Mouse (Mus musculus) right cerebral cortex, postnatal 14 days (tissue): ENCODE results near the gene Bag2.
"Not testable (repeated sequence)": the region's sequence is repeated elsewhere in the genome, so short reads cannot be mapped to it uniquely, and the experiment has no call there.

Source experiments
- DNase-seq: peaks from one replicate; pipeline ENCODE4 v3.0.0; 2022

The Bag2 gene

DNA sequence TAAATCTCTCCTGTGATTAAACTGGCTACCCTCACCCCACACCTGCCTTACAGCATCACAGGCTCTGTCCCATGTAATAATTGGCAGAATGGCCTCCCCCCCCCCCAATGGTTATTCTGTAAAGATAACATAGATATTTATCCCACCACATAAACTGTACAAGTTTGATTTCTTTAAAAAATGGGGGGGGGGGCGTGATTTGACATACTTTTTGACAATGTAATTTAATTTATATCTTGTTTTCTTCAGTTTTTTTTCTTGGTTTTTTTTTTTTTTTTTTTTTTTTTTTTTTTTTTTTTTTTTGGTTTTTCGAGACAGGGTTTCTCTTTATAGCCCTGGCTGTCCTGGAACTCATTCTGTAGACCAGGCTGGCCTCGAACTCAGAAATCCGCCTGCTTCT lies 7.9 kb downstream of the Bag2 start:
- DNase-seq, result not testable (repeated sequence)

DNA sequence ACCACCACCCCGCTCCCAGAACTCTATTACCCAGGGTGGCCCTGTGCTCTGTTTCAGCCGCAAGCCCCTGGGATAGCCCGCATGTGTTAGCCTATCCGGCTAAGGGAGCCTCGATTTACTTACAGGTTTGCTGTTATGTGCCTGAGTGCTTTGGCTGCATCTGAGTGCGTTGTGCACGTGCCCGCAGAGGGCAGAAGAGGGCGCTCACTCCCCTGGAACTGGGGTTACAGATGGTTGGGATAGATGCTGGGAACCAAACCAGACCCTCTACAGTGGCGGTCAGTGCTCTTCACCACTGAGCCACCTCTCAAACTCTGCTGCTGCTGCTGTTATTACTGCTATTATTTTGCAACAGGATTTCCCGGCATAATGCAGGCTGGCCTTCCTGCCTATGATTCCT lies 8.5 kb downstream of the Bag2 start:
- DNase-seq, result no peak

DNA sequence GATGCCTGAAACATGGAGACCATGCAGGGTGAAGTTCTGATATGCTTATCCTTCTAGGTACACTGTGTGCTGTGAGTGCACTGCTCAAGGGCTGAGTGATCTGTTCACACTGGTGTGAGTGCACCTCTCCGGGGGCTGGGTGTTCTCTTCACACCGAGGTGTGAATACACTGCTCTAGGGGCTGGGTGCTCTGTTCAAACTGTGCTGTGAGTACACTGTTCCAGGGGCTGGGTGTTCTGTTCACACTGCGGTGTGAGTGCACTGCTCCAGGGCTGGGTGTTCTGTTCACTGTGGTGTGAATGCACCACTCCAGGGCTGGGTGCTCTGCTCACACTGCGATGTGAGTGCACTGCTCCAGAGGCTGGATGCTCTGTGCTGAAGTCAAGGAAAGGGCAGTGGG lies 11.7 kb downstream of the Bag2 start:
- no peak for DNase-seq

DNA sequence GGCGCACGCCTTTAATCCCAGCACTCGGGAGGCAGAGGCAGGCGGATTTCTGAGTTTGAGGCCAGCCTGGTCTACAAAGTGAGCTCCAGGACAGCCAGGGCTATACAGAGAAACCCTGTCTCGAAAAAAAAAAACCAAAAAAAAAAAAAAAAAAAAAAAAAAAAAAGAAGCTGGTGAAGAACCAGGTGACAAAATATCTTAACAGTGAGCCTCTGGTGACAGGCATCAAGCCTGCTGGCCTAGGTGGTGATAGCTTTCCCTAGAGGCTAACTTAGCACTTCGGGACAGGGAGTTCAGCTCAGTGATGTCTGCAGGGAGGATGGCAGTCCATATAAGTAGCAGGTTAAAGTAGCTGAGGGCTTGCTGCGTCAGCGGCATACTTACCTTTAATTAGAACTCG lies 12.8 kb downstream of the Bag2 start:
- DNase-seq, result not testable (repeated sequence)

DNA sequence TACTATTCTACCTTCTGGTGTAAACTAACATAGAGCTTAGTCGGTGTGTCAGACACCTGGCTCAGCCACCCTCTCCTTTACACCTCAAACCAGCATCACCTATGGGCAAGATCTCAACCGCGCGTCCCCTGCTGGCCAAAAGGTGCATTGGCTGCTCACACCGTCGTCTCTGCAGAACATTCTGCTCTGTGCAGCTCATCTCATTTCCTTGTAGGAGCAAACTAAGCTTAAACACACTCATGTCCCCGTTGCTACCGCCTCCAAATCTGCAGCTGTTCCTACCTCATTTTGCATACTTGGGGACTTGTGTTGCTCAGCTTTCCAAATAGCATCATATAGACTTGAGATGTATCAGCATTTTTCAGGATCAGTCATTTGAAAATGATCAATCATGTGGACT lies 14.7 kb downstream of the Bag2 start:
- peak; percentile 39 for DNase-seq

GRCm38 (mm10) chr1:33739302-33739701 lies 18.3 kb downstream of the Bag2 start:
- DNase-seq, result peak; percentile 94

DNA sequence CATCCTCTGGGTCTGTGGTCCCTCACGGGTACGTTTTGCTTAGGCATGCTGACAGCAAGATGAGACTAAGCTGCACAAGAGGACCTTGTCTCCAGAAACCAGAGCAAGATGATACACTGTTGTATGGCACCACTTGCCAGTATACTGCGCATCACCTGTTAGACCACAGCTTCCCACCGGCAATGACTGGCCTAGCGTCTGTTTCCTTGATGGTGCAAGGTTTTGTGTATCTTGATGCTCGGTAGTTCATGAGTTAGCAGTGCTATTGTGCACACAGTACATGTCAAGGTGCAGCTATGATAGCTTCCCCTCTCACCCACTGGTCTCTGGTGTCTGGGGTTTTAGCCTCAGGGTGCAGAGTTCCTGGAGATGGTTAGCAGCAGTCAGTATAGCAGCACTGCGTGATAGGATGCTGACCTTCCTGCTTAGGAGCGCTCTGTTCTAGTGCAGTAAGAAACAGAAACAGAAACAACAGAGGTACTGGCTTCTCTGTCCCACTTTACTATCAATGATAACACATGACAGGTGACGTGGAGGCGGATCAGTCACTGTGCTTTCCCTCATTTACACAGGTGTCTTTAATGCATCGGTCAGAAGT lies 18.8 kb downstream of the Bag2 start:
- no peak for DNase-seq

GRCm38 (mm10) chr1:33738281-33738680 lies 19.3 kb downstream of the Bag2 start:
- DNase-seq, result no peak

DNA sequence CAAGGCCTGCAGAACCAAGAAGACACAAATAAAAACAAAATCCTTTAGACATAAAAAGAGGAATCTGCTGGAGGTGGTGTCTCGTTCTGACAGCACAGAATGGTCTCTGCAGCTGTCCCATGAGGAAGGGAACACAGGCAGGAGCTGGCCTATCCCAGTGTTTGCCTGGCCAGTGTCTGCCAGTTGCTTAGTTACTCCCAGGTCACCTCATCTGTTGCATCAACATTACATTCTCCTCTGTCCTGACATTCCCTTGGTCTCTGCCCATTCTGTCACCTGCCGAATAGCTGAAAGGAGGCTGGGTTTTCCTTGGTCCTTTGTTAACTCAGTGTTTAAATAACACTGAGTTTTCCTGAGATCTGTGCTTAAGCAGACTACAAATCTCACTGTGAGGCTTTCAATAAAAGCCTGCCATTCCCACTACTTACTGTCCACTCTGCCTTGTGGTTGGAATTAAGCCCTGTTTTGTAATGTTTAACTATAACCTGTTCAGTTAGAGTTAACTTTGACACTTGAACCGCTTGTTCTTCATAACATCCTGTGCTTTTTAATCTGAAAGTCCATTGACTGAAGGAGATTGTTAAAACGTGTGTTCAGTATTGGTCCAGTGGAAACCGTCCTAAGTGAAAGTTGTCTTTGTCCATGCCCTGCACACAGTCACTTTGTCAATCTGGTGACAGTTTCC lies 23.5 kb downstream of the Bag2 start:
- DNase-seq, result no peak

DNA sequence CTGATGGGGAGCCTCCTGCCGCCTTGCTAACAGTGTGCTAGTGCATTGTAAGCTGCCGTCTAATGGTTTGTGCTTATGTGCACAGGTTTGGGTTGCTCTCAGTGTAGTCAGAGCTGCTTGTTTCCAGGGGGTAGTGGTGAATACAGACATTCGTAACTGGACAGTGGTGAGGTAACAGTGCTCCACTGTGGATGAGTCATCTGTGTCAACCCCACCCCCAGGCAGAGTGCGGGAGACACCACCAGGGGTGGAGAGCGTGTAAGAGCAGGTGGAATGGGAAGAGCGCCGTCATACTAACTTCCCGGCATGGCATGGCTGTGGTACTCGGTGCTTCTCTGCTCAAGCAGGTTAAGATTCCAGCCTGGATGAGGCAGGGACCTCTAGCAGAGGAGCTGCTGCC lies 24.6 kb downstream of the Bag2 start:
- no peak for DNase-seq

GRCm38 (mm10) chr1:33725086-33725485 lies 32.5 kb downstream of the Bag2 start:
- DNase-seq, result no peak

- DNase-seq, result no peak
Measured at GRCm38 (mm10) chr1:33724516-33724915, 33.1 kb downstream of the Bag2 start.

- DNase-seq, result no peak
Measured at GRCm38 (mm10) chr1:33721020-33721419, 36.6 kb downstream of the Bag2 start.

DNA sequence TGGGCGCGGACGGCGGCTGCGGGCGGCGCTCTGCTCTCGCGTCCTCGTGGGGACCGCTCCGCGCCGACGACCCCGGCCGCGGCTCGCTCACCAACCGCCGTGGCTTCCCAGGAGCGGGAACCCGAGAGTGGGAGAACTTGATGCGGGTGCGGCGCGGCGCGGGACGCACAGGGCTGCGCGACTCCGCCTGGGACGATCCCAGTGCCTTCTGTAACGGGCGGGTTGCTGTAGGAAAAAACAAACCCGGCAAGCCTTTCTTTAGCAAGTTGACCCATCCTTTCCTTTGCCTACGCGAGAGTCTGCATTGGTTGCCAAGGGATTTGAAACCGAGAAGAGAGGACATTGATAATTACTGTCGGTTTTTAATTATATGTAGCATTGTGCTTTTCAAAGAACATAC lies 37.4 kb downstream of the Bag2 start:
- DNase-seq, result no peak

- peak; percentile 84 for DNase-seq
Measured at GRCm38 (mm10) chr1:33719733-33720225, 37.8 kb downstream of the Bag2 start, which contains the start of gene Rab23. Gene Rab23, plus strand, starts transcription at chr1:33719887.

- DNase-seq, result no peak
Measured at GRCm38 (mm10) chr1:33717636-33718035, 40.0 kb downstream of the Bag2 start.

- no peak for DNase-seq
Measured at GRCm38 (mm10) chr1:33714796-33715195, 42.8 kb downstream of the Bag2 start.

DNA sequence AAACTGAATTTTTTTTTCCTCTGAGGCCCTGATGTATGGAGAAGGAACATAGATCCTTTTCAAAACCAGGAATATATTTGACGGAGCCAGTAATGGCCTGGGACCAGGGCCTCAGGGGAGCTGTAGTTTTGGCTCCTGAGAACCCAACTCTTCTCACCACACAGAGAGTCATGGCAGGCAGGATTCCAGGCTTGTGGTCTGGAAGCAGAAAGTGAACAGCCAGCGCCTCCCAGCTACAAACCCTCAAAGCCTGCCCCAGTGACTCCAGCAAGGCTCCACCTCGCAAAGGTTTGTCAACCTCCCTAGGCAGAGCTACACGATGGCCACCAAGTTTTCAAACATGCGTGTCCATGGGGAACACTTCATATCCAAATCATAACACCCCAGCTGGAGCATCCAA lies 45.6 kb downstream of the Bag2 start:
- DNase-seq, result no peak

- no peak for DNase-seq
Measured at GRCm38 (mm10) chr1:33709615-33710014, 48.0 kb downstream of the Bag2 start.

- no peak for DNase-seq
Measured at GRCm38 (mm10) chr1:33701244-33701643, 56.4 kb downstream of the Bag2 start.

DNA sequence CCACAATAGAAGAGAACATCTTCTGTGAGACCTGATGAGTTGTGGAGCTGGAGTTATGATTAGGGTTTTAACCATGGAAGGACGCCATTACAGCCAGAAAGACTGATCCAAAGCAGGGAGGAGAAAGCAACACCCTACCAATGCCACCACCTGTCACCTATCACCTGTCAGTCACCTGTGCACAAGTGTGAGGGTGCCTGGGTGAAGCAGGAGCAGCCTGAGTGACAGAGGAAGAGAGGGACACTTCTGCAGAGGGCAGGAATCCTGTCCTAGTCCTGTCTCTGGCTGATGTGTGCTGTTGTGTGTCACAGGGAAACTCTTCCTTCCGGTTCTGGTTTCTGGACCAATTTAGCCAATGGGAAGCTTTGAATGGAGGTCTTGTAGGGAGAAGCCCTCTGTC lies 61.6 kb downstream of the Bag2 start:
- DNase-seq, result no peak
